Mouse (Mus musculus) megakaryocyte, adult 5-6 weeks (primary cell): ENCODE results near the gene Cd22. TPM values are rescaled to one million over a fixed set of nuclear protein-coding genes. Genes with fewer than 3 reads are reported as not detected.
A peak's percentile ranks its signal among the peaks of the same experiment; 100 is the strongest.

Experiments
- ATAC-seq: 2 replicates; pipeline ENCODE4 v1.8.0; 2016; ENCODE audit warnings: mild to moderate bottlenecking, inconsistent platforms; ENCODE audit not compliant: poor library complexity, severe bottlenecking
- total RNA-seq, 2 experiments: library from RNA; stranded (forward) in 1 of 2; stranded (reverse) in 1 of 2; fragments of 153-499, 151-499 nt in 1 of 2; fragments of 221-1000, 200-1000 nt in 1 of 2; gene quantifications; 2 replicates each; pipeline versions ENCODE4 v1.2.3 to v1.2.4; 2015 to 2017

The Cd22 gene
- total RNA-seq, 2 experiments from 2014 or later: 2.7 to 10.5 TPM

- ATAC-seq: no peak
Measured at GRCm38 (mm10) chr7:30823675-30824074, 56.5 kb downstream of the Cd22 start, which contains the start of gene Ffar2. TSS of gene Ffar2 (minus strand) at chr7:30823775.

DNA sequence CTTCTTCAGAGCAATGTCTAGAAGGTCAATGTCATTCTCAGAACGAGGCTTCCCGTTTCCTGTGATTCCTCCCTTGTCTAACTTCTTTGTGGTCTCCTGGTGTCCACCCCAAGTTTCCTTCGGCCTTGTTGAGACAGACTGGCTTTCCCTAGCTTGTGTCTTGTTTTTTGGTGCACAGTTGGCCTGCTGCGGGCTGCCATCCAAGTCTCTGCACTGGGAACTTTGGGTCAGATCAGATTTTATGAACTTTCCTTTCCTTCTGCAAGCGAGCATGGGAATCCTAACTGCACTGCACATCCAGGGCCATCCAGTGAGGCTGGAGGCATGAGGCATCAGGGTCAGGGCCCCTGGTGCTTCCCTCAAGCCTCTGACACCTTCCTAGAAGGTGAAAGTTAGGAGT, 58.6 kb downstream of the Cd22 start:
- ATAC-seq: no peak

- ATAC-seq: peak; percentile 57
Measured at GRCm38 (mm10) chr7:30820854-30821445, 59.2 kb downstream of the Cd22 start.

GRCm38 (mm10) chr7:30820131-30820530, 60.0 kb downstream of the Cd22 start:
- peak; percentile 27; the same call in 1 of the 2 replicates for ATAC-seq

Other genes starting within 250 kb of the Cd22 start
- gene Etv2, start 244.5 kb downstream of the Cd22 start, total RNA-seq (2015): not detected in 2 replicates
- gene Etv2, start 244.5 kb downstream of the Cd22 start, total RNA-seq (2017): 0.59 TPM in 1 of 2 replicates, not detected in the other
- gene Rbm42, start 230.0 kb downstream of the Cd22 start, total RNA-seq (2015): 50.2 and 50.4 TPM in 2 replicates
- gene Rbm42, start 230.0 kb downstream of the Cd22 start, total RNA-seq (2017): 41.3 and 46.6 TPM in 2 replicates
- 22.4 and 22.9 TPM in 2 replicates for gene Haus5, start 215.3 kb downstream of the Cd22 start, total RNA-seq (2015)
- 17.0 and 18.7 TPM in 2 replicates for gene Haus5, start 215.3 kb downstream of the Cd22 start, total RNA-seq (2017)
- gene Pmis2, start 208.7 kb downstream of the Cd22 start, total RNA-seq (2015): not detected in 2 replicates
- gene Pmis2, start 208.7 kb downstream of the Cd22 start, total RNA-seq (2017): not detected in 2 replicates
- gene 2200002J24Rik, start 181.4 kb downstream of the Cd22 start, total RNA-seq (2015): not detected in 2 replicates
- gene 2200002J24Rik, start 181.4 kb downstream of the Cd22 start, total RNA-seq (2017): not detected in 2 replicates
- 0.71 and 1.3 TPM in 2 replicates for gene Atp4a, start 168.1 kb downstream of the Cd22 start, total RNA-seq (2015)
- 0.04 TPM in 1 of 2 replicates, not detected in the other for gene Atp4a, start 168.1 kb downstream of the Cd22 start, total RNA-seq (2017)
- 86.7 and 96.5 TPM in 2 replicates for gene Tmem147, start 150.8 kb downstream of the Cd22 start, total RNA-seq (2015)
- gene Tmem147, start 150.8 kb downstream of the Cd22 start, total RNA-seq (2017): 27.8 and 31.4 TPM in 2 replicates
- not detected in 2 replicates for gene Gapdhs, start 136.7 kb downstream of the Cd22 start, total RNA-seq (2015)
- gene Gapdhs, start 136.7 kb downstream of the Cd22 start, total RNA-seq (2017): not detected in 2 replicates
- gene Sbsn, start 128.9 kb downstream of the Cd22 start, total RNA-seq (2015): 0.22 and 3.2 TPM in 2 replicates
- 0.49 and 0.88 TPM in 2 replicates for gene Sbsn, start 128.9 kb downstream of the Cd22 start, total RNA-seq (2017)
- gene Dmkn, start 116.6 kb downstream of the Cd22 start, total RNA-seq (2015): 15.1 and 17.1 TPM in 2 replicates
- 24.6 and 25.7 TPM in 2 replicates for gene Dmkn, start 116.6 kb downstream of the Cd22 start, total RNA-seq (2017)
- gene Krtdap, start 92.4 kb downstream of the Cd22 start, total RNA-seq (2015): not detected in 2 replicates
- not detected in 2 replicates for gene Krtdap, start 92.4 kb downstream of the Cd22 start, total RNA-seq (2017)
- 3.4 and 4.0 TPM in 2 replicates for gene Ffar2, start 56.6 kb downstream of the Cd22 start, total RNA-seq (2015)
- 12.2 and 15.3 TPM in 2 replicates for gene Ffar2, start 56.6 kb downstream of the Cd22 start, total RNA-seq (2017)
- not detected in 2 replicates for gene Ffar3, start 24.2 kb downstream of the Cd22 start, total RNA-seq (2015)
- gene Ffar3, start 24.2 kb downstream of the Cd22 start, total RNA-seq (2017): not detected in 2 replicates
- 0.09 TPM in 1 of 2 replicates, not detected in the other for gene Ffar1, start 18.8 kb downstream of the Cd22 start, total RNA-seq (2015)
- gene Ffar1, start 18.8 kb downstream of the Cd22 start, total RNA-seq (2017): 0.07 TPM in 1 of 2 replicates, not detected in the other
- 0.87 and 0.89 TPM in 2 replicates for gene Mag, start 34.5 kb upstream of the Cd22 start, total RNA-seq (2015)
- 0.95 and 1.1 TPM in 2 replicates for gene Mag, start 34.5 kb upstream of the Cd22 start, total RNA-seq (2017)
- gene Hamp2, start 44.3 kb upstream of the Cd22 start, total RNA-seq (2015): not detected in 2 replicates
- gene Hamp2, start 44.3 kb upstream of the Cd22 start, total RNA-seq (2017): not detected in 2 replicates
- 0.60 TPM in 1 of 2 replicates, not detected in the other for gene Hamp, start 63.7 kb upstream of the Cd22 start, total RNA-seq (2015)
- not detected in 2 replicates for gene Hamp, start 63.7 kb upstream of the Cd22 start, total RNA-seq (2017)
- gene Usf2, start 76.5 kb upstream of the Cd22 start, total RNA-seq (2015): 145 and 150 TPM in 2 replicates
- gene Usf2, start 76.5 kb upstream of the Cd22 start, total RNA-seq (2017): 193 and 226 TPM in 2 replicates
- gene Lsr, start 93.1 kb upstream of the Cd22 start, total RNA-seq (2015): 4.3 and 7.3 TPM in 2 replicates
- gene Lsr, start 93.1 kb upstream of the Cd22 start, total RNA-seq (2017): 4.7 and 6.1 TPM in 2 replicates
- 1.4 and 1.9 TPM in 2 replicates for gene Fam187b, start 93.4 kb upstream of the Cd22 start, total RNA-seq (2015)
- 0.51 and 0.77 TPM in 2 replicates for gene Fam187b, start 93.4 kb upstream of the Cd22 start, total RNA-seq (2017)
- 1,077 and 1,092 TPM in 2 replicates for gene Fxyd5, start 162.1 kb upstream of the Cd22 start, total RNA-seq (2015)
- 807 and 874 TPM in 2 replicates for gene Fxyd5, start 162.1 kb upstream of the Cd22 start, total RNA-seq (2017)
- gene Fxyd7, start 171.1 kb upstream of the Cd22 start, total RNA-seq (2015): not detected in 2 replicates
- 0.51 TPM in 1 of 2 replicates, not detected in the other for gene Fxyd7, start 171.1 kb upstream of the Cd22 start, total RNA-seq (2017)
- gene Fxyd1, start 176.9 kb upstream of the Cd22 start, total RNA-seq (2015): 0.46 TPM in 1 of 2 replicates, not detected in the other
- gene Fxyd1, start 176.9 kb upstream of the Cd22 start, total RNA-seq (2017): not detected in 2 replicates
- 0.13 TPM in 1 of 2 replicates, not detected in the other for gene Lgi4, start 179.0 kb upstream of the Cd22 start, total RNA-seq (2015)
- 0.07 TPM in 1 of 2 replicates, not detected in the other for gene Lgi4, start 179.0 kb upstream of the Cd22 start, total RNA-seq (2017)
- not detected in 2 replicates for gene Fxyd3, start 196.4 kb upstream of the Cd22 start, total RNA-seq (2015)
- not detected in 2 replicates for gene Fxyd3, start 196.4 kb upstream of the Cd22 start, total RNA-seq (2017)
- gene Hpn, start 234.9 kb upstream of the Cd22 start, total RNA-seq (2015): 1.5 and 2.1 TPM in 2 replicates
- gene Hpn, start 234.9 kb upstream of the Cd22 start, total RNA-seq (2017): 0.33 and 1.7 TPM in 2 replicates
- gene Scn1b, start 246.7 kb upstream of the Cd22 start, total RNA-seq (2015): 0.52 TPM in 1 of 2 replicates, not detected in the other
- 0.28 and 0.59 TPM in 2 replicates for gene Scn1b, start 246.7 kb upstream of the Cd22 start, total RNA-seq (2017)